Mouse (Mus musculus): ENCODE results near the gene Pbld2.

The Pbld2 gene

GRCm38 (mm10) chr10:63023749-63024579 lies at the start of gene Pbld2, which contains the start of gene Hnrnph3:
Pbld2 (plus strand) TSS chr10:63024315.
Hnrnph3 (minus strand) TSS chr10:63024217.
- peak; percentile 98 for DNase-seq (ENCODE audit: low read depth, low spot score)

- DNase-seq (ENCODE audit: low read depth, low spot score), result no peak
Observed at GRCm38 (mm10) chr10:62979667-62980038, 44.5 kb upstream of the Pbld2 start.

- peak; percentile 92 for DNase-seq (ENCODE audit: low read depth, low spot score)
Observed at GRCm38 (mm10) chr10:62980039-62980954, 43.8 kb upstream of the Pbld2 start, which contains the start of gene Rufy2. Rufy2 (plus strand) TSS chr10:62980223.

GRCm38 (mm10) chr10:62984072-62984471 lies 40.0 kb upstream of the Pbld2 start:
- DNase-seq (ENCODE audit: low read depth, low spot score), result peak; percentile 91

GRCm38 (mm10) chr10:62984495-62984894 lies 39.6 kb upstream of the Pbld2 start:
- no peak for DNase-seq (ENCODE audit: low read depth, low spot score)

GRCm38 (mm10) chr10:62987341-62987740 lies 36.8 kb upstream of the Pbld2 start:
- DNase-seq (ENCODE audit: low read depth, low spot score), result peak; percentile 51

- no peak for DNase-seq (ENCODE audit: low read depth, low spot score)
Observed at GRCm38 (mm10) chr10:62990636-62991035, 33.5 kb upstream of the Pbld2 start.

GRCm38 (mm10) chr10:62993991-62994390 lies 30.1 kb upstream of the Pbld2 start:
- DNase-seq (ENCODE audit: low read depth, low spot score), result no peak

- no peak for DNase-seq (ENCODE audit: low read depth, low spot score)
Observed at GRCm38 (mm10) chr10:63000584-63000983, 23.5 kb upstream of the Pbld2 start.

GRCm38 (mm10) chr10:63003252-63003651 lies 20.9 kb upstream of the Pbld2 start:
- DNase-seq (ENCODE audit: low read depth, low spot score), result no peak

GRCm38 (mm10) chr10:63004556-63004955 lies 19.6 kb upstream of the Pbld2 start:
- DNase-seq (ENCODE audit: low read depth, low spot score), result no peak

GRCm38 (mm10) chr10:63008193-63008592 lies 15.9 kb upstream of the Pbld2 start:
- DNase-seq (ENCODE audit: low read depth, low spot score), result no peak

- no peak for DNase-seq (ENCODE audit: low read depth, low spot score)
Observed at GRCm38 (mm10) chr10:63010268-63010667, 13.8 kb upstream of the Pbld2 start.

GRCm38 (mm10) chr10:63011556-63011955 lies 12.6 kb upstream of the Pbld2 start:
- no peak for DNase-seq (ENCODE audit: low read depth, low spot score)

- DNase-seq (ENCODE audit: low read depth, low spot score), result no peak
Observed at GRCm38 (mm10) chr10:63013476-63013875, 10.6 kb upstream of the Pbld2 start.

GRCm38 (mm10) chr10:63014168-63014567 lies 9.9 kb upstream of the Pbld2 start:
- no peak for DNase-seq (ENCODE audit: low read depth, low spot score)

- no peak for DNase-seq (ENCODE audit: low read depth, low spot score)
Observed at GRCm38 (mm10) chr10:63019304-63019703, 4.8 kb upstream of the Pbld2 start.

- DNase-seq (ENCODE audit: low read depth, low spot score), result no peak
Observed at GRCm38 (mm10) chr10:63021702-63022101, 2.4 kb upstream of the Pbld2 start.

- DNase-seq (ENCODE audit: low read depth, low spot score), result no peak
Observed at GRCm38 (mm10) chr10:63022541-63023120, 1.5 kb upstream of the Pbld2 start.

GRCm38 (mm10) chr10:63023121-63023748 lies 880 bp upstream of the Pbld2 start:
- peak; percentile 71 for DNase-seq (ENCODE audit: low read depth, low spot score)

- no peak for DNase-seq (ENCODE audit: low read depth, low spot score)
Observed at GRCm38 (mm10) chr10:63024580-63024910, 430 bp downstream of the Pbld2 start.

GRCm38 (mm10) chr10:63025016-63025415 lies 901 bp downstream of the Pbld2 start:
- DNase-seq (ENCODE audit: low read depth, low spot score), result peak; percentile 14

Measured in CD4-positive helper T cell, adult 2 months (primary cell).